Mouse (Mus musculus) spleen, adult 2 months (tissue): ENCODE data around the gene Tfeb.

Experiments
- CTCF ChIP-seq: fragments of 200-500 bp; IDR thresholded peaks from 2 replicates; pipeline ENCODE4 v1.5.1; 2011; ENCODE audit warnings: mild to moderate bottlenecking, inconsistent platforms; ENCODE audit not compliant: insufficient read depth, insufficient read length, insufficient replicate concordance; ENCODE audit errors: extremely low read depth
- POLR2A ChIP-seq: fragments of 200-500 bp; IDR thresholded peaks from 2 replicates; pipeline ENCODE4 v1.6.1; 2011; ENCODE audit warnings: low read depth, low read length, inconsistent platforms

- TF ChIP-seq CTCF (no peak), POLR2A (no peak)
Observed at GRCm38 (mm10) chr17:47782486-47782885, 45.7 kb downstream of the Tfeb start.
